8 mouse cellular contexts compared by ENCODE assay signal in genomic region chr1:133131936-133132335, GRCm38 (mm10). TPM values are rescaled to one million over a fixed set of nuclear protein-coding genes. Genes with fewer than 3 reads are reported as not detected.
A peak's percentile ranks its signal among the peaks of the same experiment; 100 is the strongest.
DNase-seq lines count a peak whose midpoint lies in the region; ATAC-seq lines count a peak whose summit lies in the region.

No protein-coding gene starts in this region.

- H3K4me3 ChIP-seq in embryonic facial prominence, embryonic 14.5 days (ENCODE audit: low read depth, low read length) = peak overlapping the region; percentile 99
- peak overlapping the region; percentile 75 for H3K4me3 ChIP-seq in liver, embryonic 16.5 days (ENCODE audit: low read depth, low read length)
- peak overlapping the region; percentile 100 for H3K4me3 ChIP-seq in stomach, embryonic 16.5 days (replicated peaks; ENCODE audit: low read length)

- peaks cover 29% of the 10 kb centered on the region for H3K36me3 ChIP-seq in embryonic facial prominence, embryonic 14.5 days (ENCODE audit: control insufficient read depth, insufficient read depth, low read length)
- H3K36me3 ChIP-seq in liver, embryonic 16.5 days (ENCODE audit: control insufficient read depth, insufficient read depth) = peaks cover 27% of the 10 kb centered on the region
- H3K36me3 ChIP-seq in stomach, embryonic 16.5 days (ENCODE audit: control insufficient read depth, insufficient read depth, low read length) = peaks cover 5% of the 10 kb centered on the region; the same call in 1 of the 2 replicates

- peaks cover 33% of the 10 kb centered on the region for H3K4me1 ChIP-seq in embryonic facial prominence, embryonic 14.5 days (ENCODE audit: control insufficient read depth, insufficient read depth, low read length)
- H3K4me1 ChIP-seq in liver, embryonic 16.5 days (ENCODE audit: control insufficient read depth, low read depth, low read length) = peaks cover 32% of the 10 kb centered on the region
- H3K4me1 ChIP-seq in stomach, embryonic 16.5 days (ENCODE audit: control insufficient read depth, insufficient read depth, low read length) = peaks cover 17% of the 10 kb centered on the region; the same call in 1 of the 2 replicates

- no peaks in the 10 kb centered on the region for H3K9me3 ChIP-seq in embryonic facial prominence, embryonic 14.5 days (ENCODE audit: control insufficient read depth, low read length)
- no peaks in the 10 kb centered on the region for H3K9me3 ChIP-seq in liver, embryonic 16.5 days (replicated peaks; ENCODE audit: control insufficient read depth, low read length)
- H3K9me3 ChIP-seq in stomach, embryonic 16.5 days (replicated peaks; ENCODE audit: control insufficient read depth, low read length) = no peaks in the 10 kb centered on the region

- no peak for ATAC-seq in cerebellum, adult (ENCODE audit: insufficient number of reproducible peaks, low FRiP score, low TSS enrichment)
- no peak for ATAC-seq in embryonic facial prominence, embryonic 14.5 days (ENCODE audit: low read depth)
- no peak for ATAC-seq in liver, embryonic 16.5 days (ENCODE audit: low read depth)
- no peak for ATAC-seq in stomach, embryonic 16.5 days (ENCODE audit: insufficient read depth, low FRiP score)

- 0% methylated on average over 11 of the region's 11 CpGs for WGBS in embryonic facial prominence, embryonic 14.5 days
- WGBS in liver, embryonic 16.5 days (ENCODE audit: insufficient replicate concordance) = 0% methylated on average over 11 of the region's 11 CpGs
- WGBS in stomach, embryonic 16.5 days = under 1% methylated on average over 11 of the region's 11 CpGs

- DNase-seq in cerebellum, adult 8-10 months = peak; percentile 31
- peak; percentile 47 for DNase-seq in CD4-positive helper T cell, adult 2 months (ENCODE audit: low read depth, low spot score)
- DNase-seq in embryonic facial prominence, embryonic 14.5 days (ENCODE audit: low spot score) = peak; percentile 26
- peak; percentile 56 for DNase-seq in induced T-regulatory cell, adult 2 months (ENCODE audit: low read depth)
- DNase-seq in right cerebral cortex, adult 18-20 months = no peak

- H3K27me3 ChIP-seq in embryonic facial prominence, embryonic 14.5 days (replicated peaks; ENCODE audit: control insufficient read depth, insufficient read depth, low read length) = no peaks in the 10 kb centered on the region
- no peaks in the 10 kb centered on the region for H3K27me3 ChIP-seq in liver, embryonic 16.5 days (ENCODE audit: control insufficient read depth, insufficient read depth, low read depth, low read length)
- no peaks in the 10 kb centered on the region for H3K27me3 ChIP-seq in stomach, embryonic 16.5 days (ENCODE audit: control insufficient read depth, insufficient read depth, low read length)

- H3K9ac ChIP-seq in embryonic facial prominence, embryonic 14.5 days (ENCODE audit: low read depth, low read length) = peak overlapping the region; percentile 94
- H3K9ac ChIP-seq in liver, embryonic 16.5 days (ENCODE audit: low read depth, low read length) = peak overlapping the region; percentile 90
- peak overlapping the region; percentile 93 for H3K9ac ChIP-seq in stomach, embryonic 16.5 days (ENCODE audit: low read length)

- peak overlapping the region; percentile 98 for H3K27ac ChIP-seq in embryonic facial prominence, embryonic 14.5 days (replicated peaks; ENCODE audit: low read depth, low read length)
- peak overlapping the region; percentile 99 for H3K27ac ChIP-seq in liver, embryonic 16.5 days (ENCODE audit: low read length)
- peak overlapping the region; percentile 99 for H3K27ac ChIP-seq in stomach, embryonic 16.5 days (ENCODE audit: low read length)

- H3K4me2 ChIP-seq in embryonic facial prominence, embryonic 14.5 days (ENCODE audit: low read depth, low read length) = peak overlapping the region; percentile 82
- H3K4me2 ChIP-seq in liver, embryonic 16.5 days (ENCODE audit: low read depth, low read length) = peak overlapping the region; percentile 81
- H3K4me2 ChIP-seq in stomach, embryonic 16.5 days (ENCODE audit: low read depth, low read length) = peak overlapping the region; percentile 96

RNA-seq across cellular contexts. Expression of gene Ppp1r15b, which starts 1.0 kb away (rescaled TPM):
- 42.0 and 42.1 TPM in 2 replicates for polyA plus RNA-seq in embryonic facial prominence, embryonic 14.5 days (2014; fragmentation: Nextera tagmentation; extraction: Ambion mirVana)
- 46.1 and 48.9 TPM in 2 replicates for polyA plus RNA-seq in liver, embryonic 16.5 days (2015; fragmentation: Nextera tagmentation; extraction: Ambion mirVana)
- polyA plus RNA-seq in stomach, embryonic 16.5 days (2015; fragmentation: Nextera tagmentation; extraction: Ambion mirVana) = 55.3 and 57.0 TPM in 2 replicates

RNA-seq across cellular contexts. Expression of gene Plekha6, which starts 32.1 kb away (rescaled TPM):
- polyA plus RNA-seq in embryonic facial prominence, embryonic 14.5 days (2014; fragmentation: Nextera tagmentation; extraction: Ambion mirVana) = 4.4 and 6.3 TPM in 2 replicates
- 2.8 and 3.7 TPM in 2 replicates for polyA plus RNA-seq in liver, embryonic 16.5 days (2015; fragmentation: Nextera tagmentation; extraction: Ambion mirVana)
- polyA plus RNA-seq in stomach, embryonic 16.5 days (2015; fragmentation: Nextera tagmentation; extraction: Ambion mirVana) = 17.0 and 17.7 TPM in 2 replicates
